Mouse (Mus musculus): ENCODE measurements around the gene Uhrf1.

The Uhrf1 gene

GRCm38 (mm10) chr17:56365791-56366673 is 62.9 kb downstream of the Uhrf1 start:
- POLR2A ChIA-PET, result interaction anchor here in 2 of 4 experiments (0.6 to 1.2 kb wide), 3 partner anchors 29 to 244 kb away, joined by 3 read pairs; partner anchors contain the start of gene Lrg1 (in 1 of the 2)
- CTCF ChIA-PET, result no interaction called here

- POLR2A ChIA-PET, result interaction anchor here in 2 of 4 experiments (1.2 to 1.6 kb wide), 5 partner anchors 8 to 246 kb away, joined by 3 to 6 read pairs (median 4); no protein-coding TSS in a partner anchor
- CTCF ChIA-PET, result interaction anchor here in 3 of 4 experiments (0.7 to 6.2 kb wide), 8 partner anchors 11 to 185 kb away, joined by 3 to 28 read pairs (median 5); partner anchors contain the start of gene Gm20219 (in 1 of the 3)
Measured at GRCm38 (mm10) chr17:56368291-56368790, 65.2 kb downstream of the Uhrf1 start.

GRCm38 (mm10) chr17:56370090-56370489 is 67.0 kb downstream of the Uhrf1 start:
- ChIA-PET CTCF (interaction anchor here in 3 of 4 experiments (0.7 to 6.2 kb wide), 11 partner anchors 13 to 188 kb away, joined by 3 to 28 read pairs (median 4); partner anchors contain the start of gene Gm20219 (in 1 of the 3)), POLR2A (interaction anchor here in 3 of 4 experiments (0.9 to 1.5 kb wide), 12 partner anchors 10 to 244 kb away, joined by 3 to 4 read pairs (median 3); no protein-coding TSS in a partner anchor)

GRCm38 (mm10) chr17:56371029-56371660 is 68.0 kb downstream of the Uhrf1 start:
- ChIA-PET POLR2A (interaction anchor here in 3 of 4 experiments (0.7 to 1.5 kb wide), 7 partner anchors 14 to 243 kb away, joined by 3 to 4 read pairs (median 3); no protein-coding TSS in a partner anchor), CTCF (interaction anchor here in 3 of 4 experiments (0.5 to 6.2 kb wide), 16 partner anchors 9 to 246 kb away, joined by 3 to 28 read pairs (median 6); partner anchors contain the start of gene Gm20219 (in 1 of the 3))

- POLR2A ChIA-PET, result interaction anchor here in 2 of 4 experiments (0.9 to 1.6 kb wide), 7 partner anchors 13 to 285 kb away, joined by 3 read pairs; partner anchors contain the start of genes Kdm4b (in 1 of the 2), Safb (in 1 of the 2) and Safb2 (in 1 of the 2)
- CTCF ChIA-PET, result interaction anchor here (0.5 to 6.2 kb wide), 23 partner anchors 10 to 414 kb away, joined by 3 to 28 read pairs (median 4); partner anchors contain the start of genes Gm20219 (in 2 of the 4), Kdm4b (in 1 of the 4) and Ptprs (in 1 of the 4)
Measured at GRCm38 (mm10) chr17:56372109-56372508, 69.0 kb downstream of the Uhrf1 start.
